Mouse (Mus musculus): ENCODE measurements around the gene Myo18a. TPM values are rescaled to one million over a fixed set of nuclear protein-coding genes. Genes with fewer than 3 reads are reported as not detected.

Gene Myo18a
- total RNA-seq, 1 experiment from 2014 or later = 133 TPM

GRCm38 (mm10) chr11:77896820-77897805 lies 134.1 kb downstream of the Myo18a start:
- ATAC-seq (replicated peaks in 1 of 2; ENCODE audit: insufficient read depth in 1 of 2, low FRiP score in 2 of 2, low TSS enrichment in 1 of 2, low read depth in 1 of 2, poor library complexity in 2 of 2, severe bottlenecking in 2 of 2) = no peak

DNA sequence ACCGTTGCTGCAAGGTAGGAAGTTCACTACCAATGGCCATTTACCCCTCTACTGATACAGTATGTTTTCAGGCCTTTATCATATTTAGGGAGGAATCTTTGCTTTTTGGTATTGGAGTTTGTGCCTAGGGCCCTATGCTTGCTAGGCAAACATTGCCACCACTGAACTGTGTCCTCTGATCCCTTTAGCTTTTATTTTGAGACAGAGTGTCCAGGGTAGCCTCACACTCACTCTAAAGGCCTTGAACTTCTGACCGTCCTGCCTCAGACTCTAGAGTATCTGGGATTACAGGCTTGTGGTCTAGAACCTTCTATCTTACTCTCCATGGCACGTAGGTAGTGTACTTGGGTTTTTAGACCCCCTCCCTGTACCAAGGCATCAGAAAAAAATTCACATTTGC lies 137.1 kb downstream of the Myo18a start:
- no peak for ATAC-seq (replicated peaks in 1 of 2; ENCODE audit: insufficient read depth in 1 of 2, low FRiP score in 2 of 2, low TSS enrichment in 1 of 2, low read depth in 1 of 2, poor library complexity in 2 of 2, severe bottlenecking in 2 of 2)

DNA sequence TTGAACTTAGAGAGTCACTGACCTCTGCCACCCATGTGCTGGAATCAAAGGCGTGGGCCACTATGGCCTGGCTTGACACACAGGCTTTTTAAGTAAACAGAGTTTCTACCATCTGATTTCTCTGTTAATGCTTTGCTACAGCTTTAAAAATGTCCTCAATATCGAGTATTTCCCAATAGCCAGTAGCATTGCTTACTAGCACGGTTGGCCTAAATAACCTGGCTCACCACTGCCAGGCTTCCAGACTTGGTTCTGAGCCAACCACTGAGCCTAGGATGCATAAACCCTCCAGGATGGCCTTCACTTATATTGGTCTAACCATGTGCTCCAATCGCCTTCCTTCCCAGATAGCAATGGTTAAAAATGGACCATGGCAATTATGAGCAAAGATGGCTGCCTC lies 137.7 kb downstream of the Myo18a start:
- no peak for ATAC-seq (replicated peaks in 1 of 2; ENCODE audit: insufficient read depth in 1 of 2, low FRiP score in 2 of 2, low TSS enrichment in 1 of 2, low read depth in 1 of 2, poor library complexity in 2 of 2, severe bottlenecking in 2 of 2)

GRCm38 (mm10) chr11:77901366-77901765 lies 138.3 kb downstream of the Myo18a start:
- no peak for ATAC-seq (replicated peaks in 1 of 2; ENCODE audit: insufficient read depth in 1 of 2, low FRiP score in 2 of 2, low TSS enrichment in 1 of 2, low read depth in 1 of 2, poor library complexity in 2 of 2, severe bottlenecking in 2 of 2)

GRCm38 (mm10) chr11:77901775-77902355 lies 138.8 kb downstream of the Myo18a start:
- no peak for ATAC-seq (replicated peaks in 1 of 2; ENCODE audit: insufficient read depth in 1 of 2, low FRiP score in 2 of 2, low TSS enrichment in 1 of 2, low read depth in 1 of 2, poor library complexity in 2 of 2, severe bottlenecking in 2 of 2)

GRCm38 (mm10) chr11:77903761-77904160 lies 140.7 kb downstream of the Myo18a start:
- no peak for ATAC-seq (replicated peaks in 1 of 2; ENCODE audit: insufficient read depth in 1 of 2, low FRiP score in 2 of 2, low TSS enrichment in 1 of 2, low read depth in 1 of 2, poor library complexity in 2 of 2, severe bottlenecking in 2 of 2)

DNA sequence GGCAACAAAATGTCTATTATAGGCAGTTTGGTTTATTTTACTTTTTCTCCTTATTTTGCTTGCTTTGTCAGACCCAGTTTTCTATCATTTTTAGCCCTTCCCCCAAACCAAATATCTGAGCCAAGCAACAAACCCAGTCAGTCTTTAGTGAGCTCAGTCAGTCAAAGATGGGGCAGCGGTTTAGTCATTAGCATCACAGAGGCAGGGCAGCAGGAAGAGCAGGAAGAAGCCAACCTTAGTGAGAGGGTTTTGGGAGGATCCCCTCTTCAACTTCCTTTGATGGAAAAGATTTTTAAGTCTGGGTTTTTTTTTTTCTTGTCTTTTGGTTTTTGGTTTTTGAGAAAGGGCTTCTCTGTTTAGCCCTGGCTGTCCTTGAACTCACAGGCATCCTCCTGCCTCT lies 141.7 kb downstream of the Myo18a start:
- no peak for ATAC-seq (replicated peaks in 1 of 2; ENCODE audit: insufficient read depth in 1 of 2, low FRiP score in 2 of 2, low TSS enrichment in 1 of 2, low read depth in 1 of 2, poor library complexity in 2 of 2, severe bottlenecking in 2 of 2)

DNA sequence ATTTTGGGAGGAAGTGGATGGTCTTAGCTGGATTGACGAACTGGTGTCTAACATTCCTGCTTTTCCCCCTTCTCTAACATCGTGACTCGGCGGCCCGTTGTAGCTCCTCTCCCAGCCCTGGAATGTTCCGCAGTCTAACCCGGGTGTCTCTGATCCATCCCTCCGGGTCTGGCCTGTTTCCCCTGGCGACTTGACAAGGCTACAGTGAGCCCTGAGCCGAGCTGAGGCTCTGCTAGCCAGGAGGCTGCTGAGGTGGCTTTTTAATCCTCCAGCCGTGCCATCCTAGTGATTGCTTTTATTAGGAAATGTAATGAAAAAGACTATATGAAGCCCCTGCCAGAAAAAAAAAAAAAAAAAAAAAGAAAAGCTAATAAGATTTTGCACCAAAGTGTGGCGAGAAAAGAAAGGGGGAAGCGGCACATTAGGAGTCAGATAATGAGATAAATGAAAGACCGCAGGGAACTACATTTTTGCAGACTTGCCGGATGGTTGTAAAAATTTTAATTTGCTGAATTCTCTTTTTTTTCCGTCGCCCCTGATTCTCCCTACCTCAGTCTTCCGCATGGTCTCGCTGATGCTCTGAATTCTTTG lies 143.1 kb downstream of the Myo18a start:
- ATAC-seq (replicated peaks in 1 of 2; ENCODE audit: insufficient read depth in 1 of 2, low FRiP score in 2 of 2, low TSS enrichment in 1 of 2, low read depth in 1 of 2, poor library complexity in 2 of 2, severe bottlenecking in 2 of 2) = no peak

GRCm38 (mm10) chr11:77906747-77907174 lies 143.7 kb downstream of the Myo18a start:
- ATAC-seq (replicated peaks in 1 of 2; ENCODE audit: insufficient read depth in 1 of 2, low FRiP score in 2 of 2, low TSS enrichment in 1 of 2, low read depth in 1 of 2, poor library complexity in 2 of 2, severe bottlenecking in 2 of 2) = no peak

DNA sequence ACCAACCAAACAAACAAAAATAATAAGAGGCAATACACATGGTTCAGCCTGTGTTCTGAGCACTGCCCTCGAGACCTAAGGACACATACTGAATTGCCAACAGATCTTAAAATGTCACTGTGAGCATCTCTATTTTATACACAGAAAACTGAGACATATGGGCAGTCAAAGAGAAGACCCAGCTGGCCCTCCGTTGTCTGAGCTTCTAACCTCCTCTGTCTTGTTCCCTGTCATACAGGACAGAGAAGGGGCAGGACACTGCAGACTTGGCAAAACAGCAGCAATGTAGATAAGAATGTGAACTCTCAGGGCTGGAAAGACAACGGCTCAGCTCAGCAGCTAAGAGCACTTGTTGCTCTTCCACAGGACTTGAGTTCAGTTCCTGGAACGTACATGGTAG lies 145.4 kb downstream of the Myo18a start:
- ATAC-seq (replicated peaks in 1 of 2; ENCODE audit: insufficient read depth in 1 of 2, low FRiP score in 2 of 2, low TSS enrichment in 1 of 2, low read depth in 1 of 2, poor library complexity in 2 of 2, severe bottlenecking in 2 of 2) = no peak

GRCm38 (mm10) chr11:77909376-77909775 lies 146.3 kb downstream of the Myo18a start:
- no peak for ATAC-seq (replicated peaks in 1 of 2; ENCODE audit: insufficient read depth in 1 of 2, low FRiP score in 2 of 2, low TSS enrichment in 1 of 2, low read depth in 1 of 2, poor library complexity in 2 of 2, severe bottlenecking in 2 of 2)

GRCm38 (mm10) chr11:77909776-77910175 lies 146.7 kb downstream of the Myo18a start:
- ATAC-seq (replicated peaks in 1 of 2; ENCODE audit: insufficient read depth in 1 of 2, low FRiP score in 2 of 2, low TSS enrichment in 1 of 2, low read depth in 1 of 2, poor library complexity in 2 of 2, severe bottlenecking in 2 of 2) = no peak

- no peak for ATAC-seq (replicated peaks in 1 of 2; ENCODE audit: insufficient read depth in 1 of 2, low FRiP score in 2 of 2, low TSS enrichment in 1 of 2, low read depth in 1 of 2, poor library complexity in 2 of 2, severe bottlenecking in 2 of 2)
Observed at GRCm38 (mm10) chr11:77913505-77913904, 150.5 kb downstream of the Myo18a start.

- ATAC-seq (replicated peaks in 1 of 2; ENCODE audit: insufficient read depth in 1 of 2, low FRiP score in 2 of 2, low TSS enrichment in 1 of 2, low read depth in 1 of 2, poor library complexity in 2 of 2, severe bottlenecking in 2 of 2) = no peak
Observed at GRCm38 (mm10) chr11:77914598-77915260, 151.7 kb downstream of the Myo18a start.

All from hematopoietic stem cell, adult 5-6 weeks (primary cell).